Mouse (Mus musculus): ENCODE results near the gene Bend3.

- TF ChIP-seq CTCF (IDR thresholded peaks at IDR 0.05; ENCODE audit: low read depth, low read length) (no peak), POLR2A (IDR thresholded peaks at IDR 0.05; ENCODE audit: extremely low read depth, insufficient read depth, low read length) (no peak)
Measured at GRCm38 (mm10) chr10:43516992-43517660, 38.5 kb downstream of the Bend3 start.
